Mouse (Mus musculus) CH12.LX (cell line): ENCODE measurements around the gene Limk2. TPM values are rescaled to one million over a fixed set of nuclear protein-coding genes. Genes with fewer than 3 reads are reported as not detected.

Source experiments
- DNase-seq: peaks from one replicate; pipeline ENCODE4 v3.0.0-alpha.2; 2013; ENCODE audit errors: extremely low read depth
- H3K27ac ChIP-seq: 2 replicates; pipeline ENCODE4 v1.5.1; 2012; ENCODE audit warnings: low read depth, mild to moderate bottlenecking, control low read depth, moderate library complexity; ENCODE audit not compliant: insufficient read depth
- H3K27me3 ChIP-seq: replicated peaks from 2 replicates; pipeline ENCODE3; 2012; ENCODE audit warnings: inconsistent platforms
- H3K36me3 ChIP-seq, 2 experiments: replicated peaks in 1 of 2; 2 replicates each; pipeline versions ENCODE3 to v1.6.1; 2012; ENCODE audit warnings: inconsistent platforms in 1 of 2, low read length in 1 of 2, mild to moderate bottlenecking in 1 of 2, mixed read lengths in 1 of 2, moderate library complexity in 1 of 2; ENCODE audit not compliant: control insufficient read depth in 1 of 2, insufficient read depth in 1 of 2
- H3K4me1 ChIP-seq, 2 experiments: 2 replicates each; pipeline ENCODE4 v1.6.1; 2012; ENCODE audit warnings: inconsistent platforms in 1 of 2, moderate library complexity in 1 of 2; ENCODE audit not compliant: insufficient read depth in 2 of 2, control insufficient read depth in 1 of 2
- H3K4me2 ChIP-seq: 2 replicates; pipeline ENCODE4 v1.6.1; 2012; ENCODE audit warnings: low read depth, mild to moderate bottlenecking, control low read depth; ENCODE audit not compliant: poor library complexity, insufficient read depth, severe bottlenecking
- H3K4me3 ChIP-seq, 3 experiments: fragments of 150-350 bp in 1 of 3; sonication (generic) in 1 of 3; replicated peaks in 1 of 3; 2 replicates each; pipeline versions ENCODE3 to v1.5.1; 2011 to 2012; ENCODE audit warnings: low read depth in 2 of 3, low read length in 2 of 3, mild to moderate bottlenecking in 2 of 3, moderate library complexity in 2 of 3, control low read depth in 1 of 3, improper control_type of control experiment in 1 of 3, inconsistent platforms in 1 of 3, mixed read lengths in 1 of 3; ENCODE audit not compliant: poor library complexity in 1 of 3
- H3K79me2 ChIP-seq: replicated peaks from 2 replicates; pipeline ENCODE4 v1.6.1; 2012; ENCODE audit warnings: mild to moderate bottlenecking, moderate library complexity; ENCODE audit not compliant: control insufficient read depth, poor library complexity, insufficient read depth, severe bottlenecking; ENCODE audit errors: extremely low read depth
- H3K9ac ChIP-seq: 2 replicates; pipeline ENCODE4 v1.6.1; 2012; ENCODE audit warnings: low read depth, mild to moderate bottlenecking, control low read depth, moderate library complexity; ENCODE audit not compliant: insufficient read depth
- H3K9me3 ChIP-seq: replicated peaks from 2 replicates; pipeline ENCODE3; 2012; ENCODE audit warnings: low read length, inconsistent platforms, mixed read lengths
- BHLHE40 ChIP-seq: IDR thresholded peaks from 2 replicates; pipeline ENCODE4 v1.6.1; 2011; ENCODE audit warnings: mild to moderate bottlenecking, low read depth, low read length, improper control_type of control experiment
- CHD1 ChIP-seq: IDR thresholded peaks from 2 replicates; pipeline ENCODE4 v1.6.1; 2012; ENCODE audit warnings: low read depth, low read length, improper control_type of control experiment, inconsistent platforms
- CHD2 ChIP-seq: IDR thresholded peaks from 2 replicates; pipeline ENCODE4 v1.6.1; 2011; ENCODE audit warnings: low read length, improper control_type of control experiment
- EP300 ChIP-seq: IDR thresholded peaks from 2 replicates; pipeline ENCODE4 v1.6.1; 2011; ENCODE audit warnings: low read length, improper control_type of control experiment
- GABPA ChIP-seq: IDR thresholded peaks from 2 replicates; pipeline ENCODE4 v1.6.1; 2012; ENCODE audit warnings: low read depth, low read length, improper control_type of control experiment, inconsistent platforms; ENCODE audit not compliant: insufficient replicate concordance
- JUN ChIP-seq: IDR thresholded peaks from 2 replicates; pipeline ENCODE4 v1.6.1; 2011; ENCODE audit warnings: low read depth, mild to moderate bottlenecking, low read length, improper control_type of control experiment, moderate library complexity; ENCODE audit not compliant: insufficient read depth
- MAX ChIP-seq: IDR thresholded peaks from 2 replicates; pipeline ENCODE4 v1.6.1; 2011; ENCODE audit warnings: low read length, improper control_type of control experiment
- MXI1 ChIP-seq: IDR thresholded peaks from 2 replicates; pipeline ENCODE4 v1.6.1; 2011; ENCODE audit warnings: mild to moderate bottlenecking, low read depth, low read length, improper control_type of control experiment
- NELFE ChIP-seq: IDR thresholded peaks from 2 replicates; pipeline ENCODE4 v1.6.1; 2011; ENCODE audit warnings: low read depth, low read length, improper control_type of control experiment
- RAD21 ChIP-seq: IDR thresholded peaks from 2 replicates; pipeline ENCODE4 v1.6.1; 2011; ENCODE audit warnings: low read depth, mild to moderate bottlenecking, low read length, improper control_type of control experiment, moderate library complexity
- RCOR1 ChIP-seq: conservative IDR thresholded peaks from 2 replicates; pipeline ENCODE4 v1.6.1; 2012; ENCODE audit warnings: low read depth, mild to moderate bottlenecking, inconsistent platforms, low read length, improper control_type of control experiment
- SIN3A ChIP-seq: IDR thresholded peaks from 2 replicates; pipeline ENCODE4 v1.6.1; 2012; ENCODE audit warnings: low read length, improper control_type of control experiment, inconsistent platforms
- SMC3 ChIP-seq: IDR thresholded peaks from 2 replicates; pipeline ENCODE4 v1.6.1; 2011; ENCODE audit warnings: low read depth, low read length, improper control_type of control experiment
- TCF12 ChIP-seq: IDR thresholded peaks from 2 replicates; pipeline ENCODE4 v1.6.1; 2014; ENCODE audit warnings: low read depth, mild to moderate bottlenecking, inconsistent platforms, low read length, improper control_type of control experiment
- UBTF ChIP-seq: IDR thresholded peaks from 2 replicates; pipeline ENCODE4 v1.6.1; 2012; ENCODE audit warnings: low read depth, mild to moderate bottlenecking, inconsistent platforms, low read length, improper control_type of control experiment, moderate library complexity
- ZKSCAN1 ChIP-seq: IDR thresholded peaks from 2 replicates; pipeline ENCODE4 v1.6.1; 2012; ENCODE audit warnings: low read depth, inconsistent platforms, low read length, improper control_type of control experiment, borderline replicate concordance
- ZMIZ1 ChIP-seq: IDR thresholded peaks from 2 replicates; pipeline ENCODE4 v1.6.1; 2012; ENCODE audit warnings: low read depth, mild to moderate bottlenecking, inconsistent platforms, low read length, improper control_type of control experiment
- dilution Hi-C: fragments of 300-500 bp; cut with MboI; formaldehyde crosslinking; loops from 2 replicates; pipeline ENCODE4 v1.14.3; 2020; ENCODE audit warnings: low sequenced_read_pairs; ENCODE audit not compliant: extremely low pct_unique_long_range_greater_than_20kb, extremely low pct_ligation_motif_present
- in situ Hi-C: fragments of 300-500 bp; cut with MboI; formaldehyde crosslinking; loops from 3 replicates; pipeline ENCODE4 v1.14.3; 2019; ENCODE audit warnings: low sequenced_read_pairs, low pct_ligation_motif_present, low pct_unique_long_range_greater_than_20kb, mixed read lengths
- polyA plus RNA-seq: library from polyadenylated mRNA; unstranded; fragments of >175 nt; gene quantifications from 2 replicates; pipeline ENCODE4 v1.2.1, GENCODE M21; 2012; ENCODE audit warnings: low read depth; ENCODE audit not compliant: insufficient read length
- total RNA-seq, 2 experiments: library from RNA; depleted of rRNA; stranded (reverse); fragments of 300-350 nt in 1 of 2; fragments of >200 nt in 1 of 2; gene quantifications; 2 replicates each; pipeline ENCODE4 v1.2.3; 2012 to 2014

Limk2 gene
- total and polyA plus RNA-seq, 3 experiments, result 41.5 to 64.0 (median 46.1) TPM

- H3K36me3 ChIP-seq, result peaks cover 20 to 79% of the 10 kb centered on the region in 2 experiments
- H3K27ac ChIP-seq, result no peak overlapping the region
- no peak overlapping the region for H3K9ac ChIP-seq
- no peak for DNase-seq
- no peak overlapping the region for H3K4me2 ChIP-seq
- H3K27me3 ChIP-seq, result no peaks in the 10 kb centered on the region
- H3K9me3 ChIP-seq, result no peaks in the 10 kb centered on the region
- peaks cover 4 to 25% of the 10 kb centered on the region in 2 experiments; a peak in 2 of 4 replicates for H3K4me1 ChIP-seq
- in situ Hi-C loops (no loop called here), dilution Hi-C loops (no loop called here)
- TF ChIP-seq SIN3A, result no peak
- no peak for TF ChIP-seq CHD2
- no peak overlapping the region for H3K4me3 ChIP-seq
- H3K79me2 ChIP-seq, result peaks cover 26% of the 10 kb centered on the region
Observed at GRCm38 (mm10) chr11:3398318-3398717, 10.7 kb downstream of the Limk2 start.

GRCm38 (mm10) chr11:3396562-3396961, 12.4 kb downstream of the Limk2 start:
- Histone ChIP-seq H3K4me1 (peaks cover 0 to 14% of the 10 kb centered on the region in 2 experiments; a peak in 1 of 4 replicates), H3K36me3 (peaks cover 28 to 89% of the 10 kb centered on the region in 2 experiments), H3K4me2 (no peak overlapping the region), H3K27ac (no peak overlapping the region), H3K9ac (no peak overlapping the region), H3K9me3 (no peaks in the 10 kb centered on the region), H3K27me3 (no peaks in the 10 kb centered on the region), H3K79me2 (peaks cover 17% of the 10 kb centered on the region), H3K4me3 (no peak overlapping the region)
- TF ChIP-seq SMC3 (no peak), ZKSCAN1 (no peak), CHD1 (no peak), EP300 (no peak), TCF12 (no peak), GABPA (no peak), BHLHE40 (no peak), JUN (no peak), ZMIZ1 (no peak), RAD21 (no peak), MXI1 (no peak), MAX (no peak), UBTF (no peak), NELFE (no peak), RCOR1 (no peak)
- in situ Hi-C loops (no loop called here), dilution Hi-C loops (no loop called here)
- no peak for DNase-seq
